Mouse (Mus musculus): ENCODE data around the gene Opa3.
"Not testable (repeated sequence)": the region's sequence is repeated elsewhere in the genome, so short reads cannot be mapped to it uniquely, and the experiment has no call there.

DNA sequence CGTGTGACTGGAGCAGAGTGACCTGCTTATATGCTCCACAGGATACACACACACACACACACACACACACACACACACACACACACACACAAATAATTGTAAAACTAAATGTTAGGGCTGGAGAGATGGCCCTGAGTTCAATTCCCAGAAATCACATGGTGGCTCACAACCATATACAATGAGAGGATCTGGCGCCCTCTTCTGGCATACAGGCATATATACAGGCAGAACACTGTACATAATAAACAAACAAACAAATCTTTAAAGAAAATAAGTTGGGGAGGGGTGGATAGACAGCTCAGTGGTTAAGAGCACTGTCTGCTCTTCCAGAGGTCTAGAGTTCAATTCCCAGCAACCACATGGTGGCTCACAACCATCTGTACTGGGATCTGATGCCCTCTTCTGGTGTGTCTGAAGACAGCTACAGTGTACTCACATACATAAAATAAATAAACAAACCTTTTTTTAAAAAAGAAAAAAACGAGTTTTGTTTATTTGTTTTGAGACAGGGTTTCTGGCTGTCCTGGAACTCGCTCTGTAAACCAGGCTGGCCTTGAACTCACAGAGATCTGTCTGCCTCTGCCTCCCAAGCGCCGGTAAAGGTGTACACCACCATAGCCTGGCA lies 53.7 kb downstream of the Opa3 start:
- not testable (repeated sequence) for TF ChIP-seq CTCF (IDR thresholded peaks at IDR 0.05; ENCODE audit: extremely low read depth, insufficient read depth, insufficient read length, insufficient replicate concordance); POLR2A (IDR thresholded peaks at IDR 0.05; ENCODE audit: low read depth, low read length)

Data from spleen, adult 2 months (tissue).